Mouse (Mus musculus) gastrocnemius, postnatal 14 days (tissue): ENCODE results near the gene Arhgap18. TPM values are rescaled to one million over a fixed set of nuclear protein-coding genes. Genes with fewer than 3 reads are reported as not detected.
"Not testable (repeated sequence)": the region's sequence is repeated elsewhere in the genome, so short reads cannot be mapped to it uniquely, and the experiment has no call there.

Source experiments
- DNase-seq: peaks from one replicate; pipeline ENCODE4 v3.0.0; 2021; ENCODE audit warnings: mixed read lengths
- intact Hi-C: fragments of 180-260 bp; cut with DNase I; formaldehyde crosslinking; loops from one replicate; pipeline ENCODE4 v1.15.1; 2025; ENCODE audit warnings: low total_unique reads
- total RNA-seq, 2 experiments: library from RNA; stranded (reverse); gene quantifications; 2 replicates each; pipeline ENCODE4 v1.2.3; 2021

Arhgap18 gene
- total RNA-seq, 2 experiments from 2014 or later: 9.3 to 15.5 TPM

DNA sequence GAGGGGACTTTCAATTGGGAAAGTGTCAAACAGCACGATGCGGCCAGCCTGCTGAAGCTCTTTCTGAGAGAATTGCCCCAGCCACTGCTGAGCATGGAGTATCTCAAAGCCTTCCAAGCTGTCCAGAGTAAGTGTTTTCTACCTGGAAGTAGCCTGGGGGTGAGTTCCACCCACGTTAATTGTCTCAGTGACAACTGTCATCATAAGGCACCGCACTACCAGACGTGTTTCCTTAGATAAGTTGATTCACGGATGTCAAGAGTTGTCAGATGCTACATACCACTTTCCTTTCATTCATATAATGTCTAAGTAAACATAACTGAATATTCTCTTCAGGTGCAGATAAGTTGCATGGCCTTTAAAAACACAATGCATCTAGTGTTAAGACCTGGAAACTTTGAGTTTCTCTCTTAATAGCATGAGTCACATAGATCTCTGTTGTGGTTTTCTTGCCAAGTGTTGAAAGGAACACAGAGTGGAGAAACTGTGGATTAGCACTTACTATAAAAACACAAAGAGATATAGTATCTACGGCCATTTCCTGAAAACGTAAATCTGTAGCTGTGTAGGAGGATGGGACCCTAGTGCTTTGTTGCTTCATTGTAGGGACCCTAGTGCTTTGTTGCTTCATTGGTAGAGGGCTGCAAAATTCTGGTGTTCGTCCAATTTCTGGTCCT is 125.8 kb downstream of the Arhgap18 start:
- intact Hi-C loops: no loop called here
- DNase-seq: no peak

- intact Hi-C loops: loop anchor here (10.0 kb wide), 1 partner anchor 510 kb away; the partner anchor contains the start of gene L3mbtl3
- DNase-seq: no peak
Observed at GRCm38 (mm10) chr10:26884949-26885348, 131.7 kb downstream of the Arhgap18 start.

- no peak for DNase-seq
- intact Hi-C loops: loop anchor here (10.0 kb wide), 1 partner anchor 514 kb away; the partner anchor contains the start of gene L3mbtl3
Observed at GRCm38 (mm10) chr10:26889226-26889625, 136.0 kb downstream of the Arhgap18 start.

GRCm38 (mm10) chr10:26889754-26890153 is 136.5 kb downstream of the Arhgap18 start:
- intact Hi-C loops: loop anchor here (10.0 kb wide), 1 partner anchor 515 kb away; the partner anchor contains the start of gene L3mbtl3
- DNase-seq: no peak

GRCm38 (mm10) chr10:26890269-26890955 is 137.2 kb downstream of the Arhgap18 start:
- peak; percentile 44 for DNase-seq
- intact Hi-C loops: no loop called here

GRCm38 (mm10) chr10:26893091-26893490 is 139.9 kb downstream of the Arhgap18 start:
- intact Hi-C loops: loop anchor here (2.0 kb wide), 1 partner anchor 180 kb away; no protein-coding TSS in a partner anchor
- no peak for DNase-seq

DNA sequence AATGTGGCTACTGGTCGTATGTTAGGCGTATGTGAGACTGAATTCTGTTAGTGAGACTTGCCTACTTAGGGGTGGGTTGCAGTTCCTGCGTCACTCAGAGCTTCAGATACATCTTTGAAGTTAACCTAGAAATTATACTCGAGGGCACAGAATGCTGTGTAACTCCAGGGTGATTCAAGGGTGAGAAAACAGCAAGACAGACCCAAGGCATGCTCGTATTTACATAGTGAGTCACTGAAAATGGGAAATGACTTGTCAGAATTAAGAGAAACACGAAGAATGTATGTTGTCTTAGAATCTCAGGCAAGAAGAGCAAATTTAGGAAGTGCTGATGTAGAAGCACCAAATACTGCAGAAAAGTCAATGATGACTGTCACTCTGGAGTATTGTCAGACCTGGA is 142.5 kb downstream of the Arhgap18 start:
- intact Hi-C loops: no loop called here

GRCm38 (mm10) chr10:26900426-26900825 is 147.2 kb downstream of the Arhgap18 start:
- no peak for DNase-seq
- intact Hi-C loops: no loop called here

More for the DNA sequence above, 142.5 kb downstream of the Arhgap18 start:
- DNase-seq: no peak

DNA sequence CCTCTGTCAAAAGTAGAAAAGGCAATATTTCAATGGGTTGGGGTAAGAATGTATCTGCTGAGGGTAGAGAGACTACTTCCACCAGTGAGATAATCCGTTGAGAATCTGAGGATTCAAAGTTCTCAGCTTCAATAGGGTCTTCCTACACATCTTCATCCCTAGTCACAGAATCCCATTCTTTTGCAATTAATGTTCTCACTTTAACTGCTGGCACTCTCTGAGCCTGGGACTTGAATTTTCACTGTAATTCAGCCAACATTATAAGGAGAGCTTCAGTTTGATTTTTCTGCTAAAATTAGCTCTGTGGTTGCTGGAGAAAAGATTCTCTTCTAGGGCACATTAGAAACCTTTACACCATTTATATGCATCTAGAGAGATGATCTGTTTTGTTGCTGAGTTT is 150.6 kb downstream of the Arhgap18 start:
- intact Hi-C loops: no loop called here

DNA sequence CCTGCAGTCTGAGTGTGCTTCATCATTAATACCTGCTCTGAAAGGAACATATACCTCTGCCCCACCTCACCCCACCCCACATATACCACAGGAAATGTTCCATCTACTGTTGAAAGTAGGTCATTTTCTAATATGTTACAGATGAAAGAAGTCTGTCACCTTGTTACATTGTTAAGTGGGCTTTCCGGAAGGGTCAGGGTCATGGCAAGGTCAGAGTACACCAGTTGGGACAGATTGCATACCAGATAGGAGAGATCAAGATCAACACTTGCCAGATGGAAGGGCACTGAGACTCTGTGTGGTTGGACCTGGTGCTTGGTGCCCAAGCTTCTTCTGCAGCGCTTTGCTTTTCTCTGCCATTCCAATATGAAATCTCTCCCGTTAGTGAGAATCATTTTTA is 158.0 kb downstream of the Arhgap18 start:
- DNase-seq: no peak
- intact Hi-C loops: loop anchor here (10.0 kb wide), 1 partner anchor 84 kb away; no protein-coding TSS in a partner anchor

More for the DNA sequence above, 150.6 kb downstream of the Arhgap18 start:
- no peak for DNase-seq

DNA sequence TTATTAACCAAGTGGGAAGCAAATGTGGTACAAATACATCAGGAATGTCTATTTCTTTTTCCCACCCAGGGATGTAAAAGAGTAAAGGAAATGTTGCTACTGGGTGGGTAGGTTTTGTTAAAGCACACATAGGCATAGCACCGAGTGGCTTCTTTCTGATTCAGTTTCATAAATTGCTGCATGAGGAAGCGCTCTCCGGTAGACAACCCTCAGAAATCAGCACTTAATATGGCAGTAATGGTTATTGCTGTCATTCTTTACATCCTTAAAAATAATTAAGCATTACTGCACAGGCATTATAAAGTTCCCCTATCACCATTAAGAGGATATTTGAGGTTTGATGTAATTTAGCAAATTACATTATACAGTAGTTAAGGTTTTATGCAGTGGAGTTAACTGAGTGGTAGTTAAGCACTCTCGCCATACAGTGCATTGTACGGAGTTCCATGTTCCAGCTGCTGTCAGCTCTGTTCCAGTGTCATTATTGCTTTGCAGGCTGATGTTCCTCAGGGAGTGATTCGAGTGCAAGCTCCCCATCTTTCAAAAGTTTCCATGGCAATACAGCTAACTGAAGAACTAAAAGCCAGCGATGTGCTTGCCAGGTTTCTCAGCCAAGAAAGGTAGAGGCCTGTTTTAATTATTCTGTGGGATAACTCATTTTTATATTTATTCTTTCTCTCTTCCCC is 159.0 kb downstream of the Arhgap18 start:
- intact Hi-C loops: loop anchor here (10.0 kb wide), 1 partner anchor 83 kb away; no protein-coding TSS in a partner anchor
- no peak for DNase-seq

GRCm38 (mm10) chr10:26912807-26913206 is 159.6 kb downstream of the Arhgap18 start:
- intact Hi-C loops: loop anchor here (10.0 kb wide), 1 partner anchor 82 kb away; no protein-coding TSS in a partner anchor
- no peak for DNase-seq

GRCm38 (mm10) chr10:26919307-26919977 is 166.2 kb downstream of the Arhgap18 start:
- intact Hi-C loops: loop anchor here (10.0 kb wide), 1 partner anchor 75 kb away; no protein-coding TSS in a partner anchor
- peak; percentile 12 for DNase-seq

DNA sequence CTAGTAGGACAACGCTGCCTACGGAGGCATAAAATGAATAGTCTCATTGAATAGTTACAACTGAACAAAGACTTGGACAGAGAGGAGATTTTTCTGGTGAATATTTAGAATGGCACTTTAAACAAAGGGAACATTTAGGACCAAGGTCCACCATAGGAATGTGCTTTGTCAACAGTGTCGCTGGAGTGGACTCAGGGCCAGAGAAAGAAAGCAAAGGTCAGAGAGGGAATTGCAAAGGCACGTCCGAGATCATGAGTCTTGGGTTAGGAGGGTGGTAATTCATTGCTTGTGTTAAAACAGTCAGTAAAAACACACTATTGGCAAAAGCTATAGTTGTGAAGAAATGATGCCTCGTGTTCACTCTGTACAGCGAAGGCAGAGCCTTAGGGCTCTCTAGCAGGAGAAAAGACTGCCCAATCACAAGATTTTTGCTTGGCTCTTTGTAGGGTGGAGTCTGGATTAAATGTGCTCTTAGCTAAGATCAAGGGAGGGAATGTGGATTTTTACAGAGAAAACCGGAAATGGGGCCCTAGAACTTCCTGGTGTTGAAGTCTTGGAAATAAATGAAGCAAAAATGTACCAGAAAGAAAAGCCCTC is 167.3 kb downstream of the Arhgap18 start:
- intact Hi-C loops: no loop called here
- no peak for DNase-seq

DNA sequence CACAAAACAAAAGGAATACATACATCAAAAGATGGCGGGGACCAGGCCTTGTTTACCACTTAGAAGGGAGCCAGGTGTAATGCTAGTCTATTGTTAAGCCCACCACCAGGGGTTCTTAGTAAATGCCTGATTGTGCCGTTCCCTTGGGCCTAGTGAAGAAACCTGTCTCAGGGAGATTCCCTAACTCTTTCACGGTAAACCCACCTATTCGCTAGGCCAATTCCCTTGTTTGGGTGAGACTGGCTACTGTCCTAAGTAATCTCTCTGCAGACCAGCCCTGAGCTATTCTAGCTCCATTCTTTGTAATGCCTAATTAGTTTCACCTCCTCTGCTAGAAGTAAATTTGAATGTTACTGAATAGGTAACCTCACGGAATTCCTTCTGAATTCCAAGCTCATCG is 182.8 kb downstream of the Arhgap18 start:
- DNase-seq, intact Hi-C loops: not testable (repeated sequence)

- DNase-seq, intact Hi-C loops: not testable (repeated sequence)
Observed at GRCm38 (mm10) chr10:26938464-26938863, 185.2 kb downstream of the Arhgap18 start.

- DNase-seq: no peak
- intact Hi-C loops: no loop called here
Observed at GRCm38 (mm10) chr10:26939549-26939948, 186.3 kb downstream of the Arhgap18 start.

DNA sequence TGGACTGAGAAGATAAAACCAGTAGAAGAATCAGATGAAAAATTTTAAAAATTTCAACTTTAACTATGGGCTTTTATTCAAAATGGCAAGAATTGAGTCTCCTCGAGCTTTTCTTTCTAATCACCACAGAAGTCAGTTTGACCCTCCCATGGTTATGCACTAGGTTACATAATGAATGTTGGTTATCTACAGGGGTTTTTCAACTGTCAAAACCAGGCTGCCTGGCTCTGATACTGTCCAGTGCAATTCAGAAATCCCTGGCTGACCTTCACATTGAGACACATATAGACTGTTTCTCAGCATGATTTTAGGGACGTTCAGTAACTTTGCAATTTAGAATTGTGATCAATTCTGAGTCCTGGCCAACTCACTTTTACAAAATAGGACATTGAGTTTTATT is 195.1 kb downstream of the Arhgap18 start:
- intact Hi-C loops: no loop called here
- DNase-seq: no peak

DNA sequence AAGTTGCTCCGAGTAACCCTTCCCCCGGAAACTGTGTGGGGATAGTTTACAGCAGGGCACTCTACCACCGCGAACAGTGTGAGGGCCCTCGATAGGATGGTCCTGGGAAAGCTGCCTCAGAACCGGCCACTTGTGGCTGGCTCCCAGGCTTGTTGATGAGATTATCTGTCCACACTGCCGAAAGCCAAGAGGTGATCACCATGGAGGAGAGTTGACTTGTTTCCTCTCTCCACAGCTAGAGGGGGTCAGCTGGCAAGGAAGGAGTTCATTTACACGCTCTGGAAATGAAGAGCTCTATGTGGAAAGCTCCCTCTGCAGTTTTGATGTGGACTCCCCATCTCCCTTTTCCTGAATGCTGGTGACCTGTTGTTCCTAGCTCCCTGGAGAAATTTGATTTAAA is 196.4 kb downstream of the Arhgap18 start:
- intact Hi-C loops: no loop called here

More for the DNA sequence above, 196.4 kb downstream of the Arhgap18 start:
- no peak for DNase-seq
